Comparison of ENCODE assay signal across 10 mouse cellular contexts in genomic region chr11:5354753-5355152, GRCm38 (mm10).
A peak's percentile ranks its signal among the peaks of the same experiment; 100 is the strongest.
DNase-seq lines count a peak whose midpoint lies in the region; ATAC-seq lines count a peak whose summit lies in the region.
"Had no signal": no experiment of that assay in that cellular context is flagged by ENCODE, and none has a peak within 500 bp of the region (broad histone marks: within the 10 kb centered on the region; RNA-seq: fewer than 3 reads in every experiment).

No protein-coding gene starts in this region.

- H3K27ac ChIP-seq in embryonic facial prominence, embryonic 10.5 days (replicated peaks): no peak overlapping the region
- H3K27ac ChIP-seq in forebrain, embryonic 16.5 days (ENCODE audit: low read length): no peak overlapping the region

- H3K9ac ChIP-seq in forebrain, embryonic 16.5 days (replicated peaks; ENCODE audit: low read depth, low read length): no peak overlapping the region

- no peak overlapping the region for H3K4me2 ChIP-seq in forebrain, embryonic 16.5 days (ENCODE audit: low read length)

- no peak overlapping the region for H3K4me3 ChIP-seq in embryonic facial prominence, embryonic 10.5 days
- H3K4me3 ChIP-seq in forebrain, embryonic 16.5 days (replicated peaks; ENCODE audit: low read length): no peak overlapping the region

- H3K9me3 ChIP-seq in embryonic facial prominence, embryonic 10.5 days: no peaks in the 10 kb centered on the region
- H3K9me3 ChIP-seq in forebrain, embryonic 16.5 days (ENCODE audit: control insufficient read depth, low read length): no peaks in the 10 kb centered on the region

- no peaks in the 10 kb centered on the region for H3K27me3 ChIP-seq in embryonic facial prominence, embryonic 10.5 days (replicated peaks; ENCODE audit: low read depth, poor library complexity, severe bottlenecking)
- H3K27me3 ChIP-seq in forebrain, embryonic 16.5 days (replicated peaks; ENCODE audit: control insufficient read depth, insufficient read depth, low read length): no peaks in the 10 kb centered on the region

- peak; percentile 4 for DNase-seq in gastrocnemius, postnatal 14 days
- no peak for DNase-seq in gastrocnemius, postnatal 10 days
- peak; percentile 13 for DNase-seq in adrenal gland, postnatal 25 days
- DNase-seq in layer of hippocampus, adult 9-11 months: peak; percentile 80
- no peak for DNase-seq in embryonic facial prominence, embryonic 10.5 days (ENCODE audit: low spot score)
- no peak for DNase-seq in urinary bladder, adult 2 months (ENCODE audit: low spot score)

- no peaks in the 10 kb centered on the region for H3K4me1 ChIP-seq in embryonic facial prominence, embryonic 10.5 days
- no peaks in the 10 kb centered on the region for H3K4me1 ChIP-seq in forebrain, embryonic 16.5 days (replicated peaks; ENCODE audit: control insufficient read depth, insufficient read depth, low read length)

- peaks cover 4% of the 10 kb centered on the region for H3K36me3 ChIP-seq in embryonic facial prominence, embryonic 10.5 days (replicated peaks)
- H3K36me3 ChIP-seq in forebrain, embryonic 16.5 days (ENCODE audit: control insufficient read depth, insufficient read depth): no peaks in the 10 kb centered on the region

- WGBS in embryonic facial prominence, embryonic 10.5 days: 93% methylated on average over 1 of the region's 1 CpGs
- 95% methylated on average over 1 of the region's 1 CpGs for WGBS in forebrain, embryonic 16.5 days

- intact Hi-C loops in gastrocnemius, postnatal 14 days (cut with DNase I; ENCODE audit: low total_unique reads): no loop called here

- ATAC-seq in megakaryocyte progenitor cell, adult 5-6 weeks (replicated peaks; ENCODE audit: poor library complexity): peak; percentile 63
- no peak for ATAC-seq in forebrain, embryonic 16.5 days
- ATAC-seq: CD4-positive, CD25-positive, alpha-beta regulatory T cell, adult 4 months; midbrain, embryonic 16.5 days had no signal

Comparison
In these comparisons a context has a peak if more than half of its experiments do, and no peak if none do; other contexts are left out.
1. DNase-seq: peak in gastrocnemius, postnatal 14 days (single experiment), adrenal gland, postnatal 25 days (single experiment) and layer of hippocampus, adult 9-11 months (single experiment); none in gastrocnemius, postnatal 10 days (single experiment), embryonic facial prominence, embryonic 10.5 days (single experiment) and urinary bladder, adult 2 months (single experiment).